Mouse (Mus musculus) CD4-positive helper T cell, adult 2 months (primary cell): ENCODE measurements around the gene Fggy.

ENCODE experiments used
- DNase-seq: peaks from one replicate; pipeline ENCODE4 v3.0.0-alpha.2; 2012; ENCODE audit warnings: low read depth, missing footprints, low spot score

Gene Fggy

GRCm38 (mm10) chr4:95906141-95906540, 348.8 kb downstream of the Fggy start:
- DNase-seq: no peak

GRCm38 (mm10) chr4:95909689-95910654, 352.7 kb downstream of the Fggy start:
- no peak for DNase-seq

DNA sequence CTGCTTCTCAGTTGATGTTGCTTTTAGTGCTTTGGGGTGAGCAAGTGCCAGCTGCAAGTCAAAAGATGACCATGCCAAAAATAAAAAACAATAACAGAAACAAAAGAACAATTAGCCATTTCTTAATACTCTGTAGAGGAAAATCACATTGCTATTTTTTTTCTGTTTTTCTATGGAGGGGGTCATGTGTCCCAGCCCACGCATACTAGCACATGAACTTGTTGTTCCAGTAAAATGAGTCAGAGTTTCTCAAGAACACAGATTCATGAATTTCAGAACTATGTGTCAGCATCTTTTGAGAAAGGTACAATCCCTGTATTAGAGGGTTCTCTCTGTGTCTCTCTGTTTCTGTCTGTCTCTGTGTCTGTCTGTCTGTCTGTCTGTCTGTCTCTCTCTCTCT, 355.7 kb downstream of the Fggy start:
- DNase-seq: no peak

- DNase-seq: no peak
Observed at GRCm38 (mm10) chr4:95915628-95916579, 358.6 kb downstream of the Fggy start.

DNA sequence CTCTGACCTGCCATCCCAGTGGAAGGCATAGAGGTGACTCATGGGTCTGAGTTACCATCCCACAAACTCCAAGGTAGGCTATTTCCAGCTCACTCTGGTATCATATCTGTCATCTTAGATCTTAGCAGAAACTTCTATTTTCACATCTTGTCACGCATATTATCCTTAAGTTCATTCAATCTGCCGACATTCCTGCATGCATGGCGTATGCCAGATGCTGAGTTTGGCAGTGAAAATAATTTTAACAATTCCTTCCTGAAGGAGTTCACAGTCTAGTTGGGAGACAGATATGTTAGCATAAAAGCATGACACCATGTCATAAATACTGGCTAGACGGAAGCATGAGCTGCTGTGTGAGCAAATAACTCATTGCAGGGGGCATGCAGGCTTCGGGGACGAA, 360.4 kb downstream of the Fggy start:
- no peak for DNase-seq

DNA sequence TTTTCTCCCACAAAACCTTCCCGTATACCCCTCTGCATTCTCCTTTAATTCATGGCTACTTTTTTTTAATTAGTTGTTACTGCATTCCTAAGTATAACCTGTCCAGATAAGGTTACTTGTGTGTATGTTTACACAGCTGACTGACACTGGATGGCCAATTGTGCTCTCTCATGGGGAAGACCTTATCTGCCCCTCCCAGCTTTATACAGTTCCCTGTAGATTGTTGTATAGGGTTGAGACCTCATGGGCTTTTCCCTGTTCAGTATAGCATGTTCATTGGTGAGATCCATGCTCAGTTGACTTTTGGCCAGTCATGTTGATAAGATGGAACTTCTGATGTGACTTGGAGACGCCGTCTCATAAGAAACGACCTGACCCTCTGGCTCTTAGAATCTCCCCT, 363.1 kb downstream of the Fggy start:
- DNase-seq: no peak

DNA sequence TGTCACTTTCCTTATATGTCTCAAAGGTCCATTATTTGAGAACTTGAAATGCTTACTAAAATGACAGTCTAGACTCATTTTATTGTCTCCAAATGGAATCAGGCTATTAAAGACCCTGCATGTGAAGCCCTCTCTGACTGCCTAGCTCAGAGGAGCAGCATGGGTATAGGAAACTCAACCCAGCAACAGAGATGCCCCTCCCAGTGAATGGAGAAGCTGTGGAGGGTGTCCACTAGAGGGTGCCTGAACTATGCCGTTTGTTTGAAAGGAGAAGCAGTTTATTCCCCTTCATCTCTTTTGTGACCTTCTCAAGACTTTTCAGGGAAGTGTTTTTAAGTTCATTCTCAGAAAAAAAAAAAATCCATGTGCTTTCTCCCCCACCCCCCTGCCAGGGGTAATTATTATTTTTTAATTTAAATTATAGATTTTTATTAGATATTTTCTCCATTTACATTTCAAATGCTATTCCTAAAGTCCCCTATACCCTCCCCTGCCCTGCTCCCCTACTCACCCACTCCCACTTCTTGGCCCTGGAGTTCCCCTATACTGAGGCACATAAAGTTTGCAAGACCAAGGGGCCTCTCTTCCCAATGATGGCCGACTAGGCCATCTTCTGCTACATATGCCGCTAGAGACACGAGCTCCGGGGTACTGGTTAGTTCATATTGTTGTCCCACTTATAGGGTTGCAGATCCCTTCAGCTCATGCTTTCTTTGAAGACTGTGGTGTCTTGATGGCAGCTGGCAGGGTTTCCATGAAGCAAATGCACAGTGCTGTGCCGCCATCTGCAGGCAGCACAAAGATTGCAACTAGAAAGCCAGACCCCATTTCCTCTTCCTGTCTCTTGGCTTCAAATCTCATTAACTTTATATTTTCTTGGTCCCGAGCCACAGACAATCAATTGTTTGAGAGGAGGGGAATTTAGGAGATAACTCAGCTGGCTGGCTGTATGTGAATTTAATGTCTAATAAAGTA, 367.2 kb downstream of the Fggy start:
- peak; percentile 69 for DNase-seq

DNA sequence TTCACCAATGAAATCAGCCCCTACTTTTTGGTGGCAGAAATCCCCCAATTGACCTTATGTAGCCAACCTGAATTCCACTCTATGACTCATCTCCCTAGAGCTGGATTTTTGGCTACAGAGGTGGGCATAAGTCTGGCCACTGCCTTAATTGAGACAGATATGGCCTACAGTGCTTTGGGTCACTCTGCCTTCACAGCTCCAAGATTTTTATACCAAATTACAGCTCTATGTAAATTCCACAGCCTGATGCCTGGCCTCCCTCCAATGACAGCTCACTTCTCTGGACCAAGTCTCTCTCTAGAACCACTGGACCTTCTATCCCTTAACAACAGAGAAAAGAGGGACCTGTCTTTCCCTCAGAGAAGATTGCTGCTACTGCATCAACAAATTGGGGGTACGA, 371.5 kb downstream of the Fggy start:
- DNase-seq: no peak

GRCm38 (mm10) chr4:95929936-95930335, 372.6 kb downstream of the Fggy start:
- no peak for DNase-seq

- DNase-seq: no peak
Observed at GRCm38 (mm10) chr4:95931331-95931730, 374.0 kb downstream of the Fggy start.

DNA sequence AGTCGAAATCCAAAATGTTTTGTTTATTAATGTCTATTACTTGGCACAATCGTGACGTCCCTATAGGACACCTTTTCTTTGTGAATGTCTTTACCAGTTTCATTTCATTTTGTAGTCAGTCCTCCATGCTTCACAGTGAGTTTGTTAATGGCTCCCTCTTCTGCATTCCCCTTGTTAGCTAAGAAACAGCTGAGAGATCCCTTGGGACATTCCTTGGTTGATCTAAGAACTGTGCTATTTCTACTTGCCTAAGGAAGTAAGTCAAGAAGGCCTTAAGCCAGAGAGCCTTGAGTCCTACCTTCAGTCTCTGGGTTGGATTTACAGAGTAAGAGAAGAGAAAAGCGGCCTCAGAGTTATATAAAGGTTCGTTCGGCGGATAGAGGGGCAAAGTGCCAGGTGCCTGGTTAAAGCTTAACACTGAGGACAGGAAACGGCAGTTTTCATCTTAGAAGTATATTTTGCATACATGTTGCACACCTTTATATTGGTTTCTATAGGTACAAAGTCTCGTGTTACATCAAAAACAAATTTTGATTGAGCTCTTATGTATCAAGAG, 376.6 kb downstream of the Fggy start:
- DNase-seq: no peak

GRCm38 (mm10) chr4:95934384-95935035, 377.2 kb downstream of the Fggy start:
- DNase-seq: no peak

DNA sequence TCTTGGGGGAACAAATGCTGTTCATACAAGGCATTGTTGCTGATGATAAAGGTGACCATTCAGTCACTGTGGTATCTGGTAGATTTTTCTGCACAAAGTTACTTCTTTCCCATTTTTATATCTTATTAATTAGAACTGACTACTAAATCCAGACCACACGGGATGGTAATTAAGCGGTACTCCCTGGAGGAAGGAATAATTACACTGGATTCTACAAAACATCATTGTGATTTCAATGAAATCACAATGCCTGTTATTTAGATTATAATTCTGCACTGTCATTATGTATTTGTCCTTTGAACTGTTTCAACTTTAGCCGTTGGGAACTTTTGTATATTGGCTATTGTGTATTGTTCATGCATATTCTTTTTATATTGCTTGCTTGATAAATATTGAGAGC, 381.4 kb downstream of the Fggy start:
- DNase-seq: no peak

GRCm38 (mm10) chr4:95947896-95948295, 390.6 kb downstream of the Fggy start:
- DNase-seq: no peak

- no peak for DNase-seq
Observed at GRCm38 (mm10) chr4:95953328-95953727, 396.0 kb downstream of the Fggy start.

GRCm38 (mm10) chr4:95966928-95967724, 409.8 kb downstream of the Fggy start, which contains the start of gene Hook1:
TSS of gene Hook1 (plus strand) at chr4:95967240.
- DNase-seq: peak; percentile 96
